Mouse (Mus musculus): ENCODE results near the gene A730049H05Rik. TPM values are rescaled to one million over a fixed set of nuclear protein-coding genes. Genes with fewer than 3 reads are reported as not detected.

The A730049H05Rik gene
- polyA plus RNA-seq (2015; fragmentation: Nextera tagmentation; extraction: Ambion mirVana), result 4.0 and 5.6 TPM in 2 replicates

DNA sequence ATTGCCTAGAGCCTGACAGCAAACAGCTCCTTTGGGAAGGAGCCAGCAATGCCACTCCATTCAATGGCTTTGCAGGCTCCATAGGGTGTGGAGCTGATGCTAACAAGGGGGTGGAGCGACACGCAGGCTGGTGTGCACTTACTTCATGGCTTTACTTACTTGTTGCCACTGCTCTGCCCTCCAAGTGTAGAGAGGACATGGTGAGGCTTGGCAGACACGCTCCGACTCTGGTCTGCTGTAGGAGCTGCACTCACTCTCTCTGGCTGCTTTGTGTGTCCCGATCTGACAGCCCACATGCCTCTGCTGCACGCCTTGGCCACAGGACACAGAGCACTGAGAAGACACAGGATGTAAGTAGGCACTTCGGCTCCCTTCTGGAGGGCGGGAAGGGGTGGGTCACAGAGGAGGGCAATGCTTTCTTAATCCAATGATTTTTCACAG lies at the start of gene A730049H05Rik:
A730049H05Rik (plus strand) TSS at position 168 of the 441 bp plus-strand sequence.
- no peaks in the 10 kb centered on the region for H3K9me3 ChIP-seq
- H3K27me3 ChIP-seq (replicated peaks), result no peaks in the 10 kb centered on the region
- 23% methylated on average over 8 of the region's 8 CpGs for WGBS
- peak within 1 kb of the TSS; percentile 83 for H3K27ac ChIP-seq (replicated peaks)
- peak within 1 kb of the TSS; percentile 48 for H3K9ac ChIP-seq
- H3K36me3 ChIP-seq, result peaks cover 36% of the 10 kb centered on the region
- peak within 1 kb of the TSS; percentile 55 for H3K4me2 ChIP-seq
- peak within 1 kb of the TSS; percentile 17 for H3K4me3 ChIP-seq
- ATAC-seq (ENCODE audit: extremely low read depth, insufficient number of reproducible peaks, low FRiP score, low TSS enrichment), result peak; percentile 61; the same call in 1 of the 2 replicates
- H3K4me1 ChIP-seq, result peaks cover 40% of the 10 kb centered on the region

DNA sequence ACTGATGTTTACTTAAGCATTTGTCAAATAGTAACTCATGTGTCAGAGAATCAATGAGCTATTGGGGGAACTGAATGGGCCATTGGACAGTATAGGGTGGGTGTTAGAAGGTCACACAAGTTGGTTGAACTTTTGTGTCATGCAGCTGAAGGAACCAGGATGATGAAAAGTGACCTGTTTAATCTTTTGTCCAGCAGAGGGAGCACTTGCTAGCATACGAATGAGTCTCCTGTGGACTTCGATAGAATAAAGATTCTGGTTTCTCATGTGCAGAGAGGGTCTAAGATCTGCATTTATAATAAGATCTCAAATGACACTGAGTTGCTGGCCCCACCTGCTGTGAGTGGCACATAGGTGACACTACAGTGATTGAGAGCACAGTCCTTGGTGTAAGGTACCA lies 39.9 kb upstream of the A730049H05Rik start:
- no peak for ATAC-seq (ENCODE audit: extremely low read depth, insufficient number of reproducible peaks, low FRiP score, low TSS enrichment)
- Histone ChIP-seq H3K4me1 (no peaks in the 10 kb centered on the region), H3K9me3 (no peaks in the 10 kb centered on the region), H3K4me3 (no peak overlapping the region), H3K9ac (no peak overlapping the region), H3K27ac (replicated peaks) (no peak overlapping the region), H3K4me2 (no peak overlapping the region), H3K27me3 (replicated peaks) (no peaks in the 10 kb centered on the region), H3K36me3 (peaks cover 35% of the 10 kb centered on the region)
- 17% methylated on average over 2 of the region's 2 CpGs for WGBS

DNA sequence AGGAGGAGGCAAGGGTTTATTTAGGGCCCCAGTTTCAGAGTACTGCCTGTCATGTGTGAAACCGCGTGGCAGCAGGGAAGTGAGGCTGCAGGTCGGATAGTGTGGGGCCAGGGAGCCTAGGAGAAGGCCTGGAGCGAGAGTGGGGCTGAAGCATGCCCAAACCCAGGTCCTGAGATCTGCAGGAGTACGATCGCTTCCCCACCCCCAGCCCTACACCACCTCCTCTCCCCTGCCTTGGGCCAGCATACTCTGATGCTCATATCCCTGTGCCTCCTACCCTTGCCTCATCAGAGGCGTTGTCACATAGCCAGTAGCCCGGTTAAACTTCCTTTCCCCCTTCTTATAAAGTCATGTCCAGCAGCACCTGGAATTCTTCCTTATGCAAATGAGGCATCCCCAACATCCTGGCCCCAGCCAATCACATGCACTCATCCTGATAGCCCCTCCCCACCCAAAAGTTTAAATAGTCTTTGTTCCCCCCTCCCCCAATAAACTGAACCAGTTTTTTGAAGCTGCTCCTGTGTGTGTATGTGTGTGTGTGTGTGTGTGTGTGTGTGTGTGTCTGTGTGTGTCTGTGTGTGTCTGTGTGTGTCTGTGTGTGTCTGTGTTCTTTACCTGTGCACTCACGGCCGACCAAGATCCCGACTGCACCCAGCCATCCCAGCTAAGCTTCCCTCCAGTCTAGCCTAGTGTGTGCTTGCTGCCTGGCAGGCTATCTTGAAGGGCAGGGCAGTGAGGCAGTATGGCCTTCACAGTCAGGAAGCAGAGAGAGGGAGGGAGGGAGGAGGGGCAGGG lies 36.9 kb upstream of the A730049H05Rik start:
- Histone ChIP-seq H3K9me3 (no peaks in the 10 kb centered on the region), H3K27me3 (replicated peaks) (no peaks in the 10 kb centered on the region), H3K4me3 (no peak overlapping the region), H3K36me3 (peaks cover 25% of the 10 kb centered on the region), H3K9ac (no peak overlapping the region), H3K27ac (replicated peaks) (no peak overlapping the region), H3K4me2 (no peak overlapping the region), H3K4me1 (no peaks in the 10 kb centered on the region)
- 73% methylated on average over 11 of the region's 11 CpGs for WGBS
- ATAC-seq (ENCODE audit: extremely low read depth, insufficient number of reproducible peaks, low FRiP score, low TSS enrichment), result no peak

DNA sequence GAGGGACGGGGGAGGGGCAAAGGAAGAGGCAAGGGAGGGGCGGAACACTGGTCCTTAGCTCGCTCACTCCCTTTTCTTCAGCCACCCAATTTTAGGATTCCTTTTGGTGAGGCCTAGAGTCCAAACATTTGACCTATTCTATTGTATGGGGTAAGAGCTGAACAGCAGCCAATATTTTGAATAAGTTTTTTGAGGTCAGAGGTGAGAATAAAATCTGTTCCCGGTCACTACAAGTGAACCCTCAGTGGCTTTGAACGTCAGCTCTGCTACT lies 36.4 kb upstream of the A730049H05Rik start:
- Histone ChIP-seq H3K4me1 (no peaks in the 10 kb centered on the region), H3K27ac (replicated peaks) (no peak overlapping the region), H3K4me3 (no peak overlapping the region), H3K36me3 (peaks cover 25% of the 10 kb centered on the region), H3K27me3 (replicated peaks) (no peaks in the 10 kb centered on the region), H3K9me3 (no peaks in the 10 kb centered on the region), H3K9ac (no peak overlapping the region), H3K4me2 (no peak overlapping the region)
- WGBS, result 49% methylated on average over 5 of the region's 5 CpGs
- no peak for ATAC-seq (ENCODE audit: extremely low read depth, insufficient number of reproducible peaks, low FRiP score, low TSS enrichment)

DNA sequence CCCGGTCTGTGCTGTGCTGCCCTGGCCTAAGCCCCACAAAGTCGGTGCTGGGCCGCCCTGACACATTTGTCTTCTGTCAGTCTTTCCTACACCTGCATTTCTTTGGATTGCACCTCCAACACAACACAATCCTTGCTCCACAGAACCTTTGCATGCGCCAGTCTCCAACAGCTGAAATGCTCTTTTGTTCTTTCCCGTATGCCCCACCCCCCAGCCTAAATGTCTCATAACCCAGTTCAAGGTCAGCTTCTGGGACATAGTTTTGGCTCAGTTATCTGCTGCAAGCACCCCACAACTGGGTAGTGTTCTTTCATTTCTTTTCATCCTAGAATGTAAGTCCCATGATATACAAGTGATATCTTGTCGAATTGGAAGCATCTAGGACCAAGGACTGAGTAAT lies 34.8 kb upstream of the A730049H05Rik start:
- Histone ChIP-seq H3K27ac (replicated peaks) (no peak overlapping the region), H3K36me3 (peaks cover 15% of the 10 kb centered on the region), H3K4me3 (no peak overlapping the region), H3K4me1 (no peaks in the 10 kb centered on the region), H3K27me3 (replicated peaks) (peaks cover 7% of the 10 kb centered on the region), H3K4me2 (no peak overlapping the region), H3K9me3 (no peaks in the 10 kb centered on the region), H3K9ac (no peak overlapping the region)
- 77% methylated on average over 6 of the region's 6 CpGs for WGBS
- no peak for ATAC-seq (ENCODE audit: extremely low read depth, insufficient number of reproducible peaks, low FRiP score, low TSS enrichment)

DNA sequence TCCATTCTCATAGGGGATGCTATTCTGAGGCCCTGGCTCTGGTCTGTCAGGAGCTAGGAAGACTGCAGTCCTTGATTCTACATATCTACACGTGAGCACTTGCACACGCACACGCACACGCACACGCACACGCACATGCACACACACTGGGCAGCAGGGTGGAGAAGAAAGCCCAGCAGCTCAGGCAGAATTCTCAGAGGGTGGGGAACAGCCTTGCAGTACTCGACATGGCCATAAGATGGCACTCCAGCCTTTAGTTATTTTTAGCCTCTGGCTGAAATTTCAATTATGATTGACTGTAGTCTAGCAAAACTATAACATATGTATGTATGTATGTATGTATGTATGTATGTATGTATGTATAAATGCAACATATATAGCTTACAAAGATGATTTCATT lies 31.5 kb upstream of the A730049H05Rik start:
- Histone ChIP-seq H3K27ac (replicated peaks) (no peak overlapping the region), H3K4me2 (no peak overlapping the region), H3K4me3 (no peak overlapping the region), H3K4me1 (peaks cover 8% of the 10 kb centered on the region; the same call in 1 of the 2 replicates), H3K36me3 (peaks cover 15% of the 10 kb centered on the region), H3K9ac (no peak overlapping the region), H3K9me3 (no peaks in the 10 kb centered on the region), H3K27me3 (replicated peaks) (peaks cover 9% of the 10 kb centered on the region)
- 18% methylated on average over 7 of the region's 7 CpGs for WGBS
- no peak for ATAC-seq (ENCODE audit: extremely low read depth, insufficient number of reproducible peaks, low FRiP score, low TSS enrichment)

DNA sequence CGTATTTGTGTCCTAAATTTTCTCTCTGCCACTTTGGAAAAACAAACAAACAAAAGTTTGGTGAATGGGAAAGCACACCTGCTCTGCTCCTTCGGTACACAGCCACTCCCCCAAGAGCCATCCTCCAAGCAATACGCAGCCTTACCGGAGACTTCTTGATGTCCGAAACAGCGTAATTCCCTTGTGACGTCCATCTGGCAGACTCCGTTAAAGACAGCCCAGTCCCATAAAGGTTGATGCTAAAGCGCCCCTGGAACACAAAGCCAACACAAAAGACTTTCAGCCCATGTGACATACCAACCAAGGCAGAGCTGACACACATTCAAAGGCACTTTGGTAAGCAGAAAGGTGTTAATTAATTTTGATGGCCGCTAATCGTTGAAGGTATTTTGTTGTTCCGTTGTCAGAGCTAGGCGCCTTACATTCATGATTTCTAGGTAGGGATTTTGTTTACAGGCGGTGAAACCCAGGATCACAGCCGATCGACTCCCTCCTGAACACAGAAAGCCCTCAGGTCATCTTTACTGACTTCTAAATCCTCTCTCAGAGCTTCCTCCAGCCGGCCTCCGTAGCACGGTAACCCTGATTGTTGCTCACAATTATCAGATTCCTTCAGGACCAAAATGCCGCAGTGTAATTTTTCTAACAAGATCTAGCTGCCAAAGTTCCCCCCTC lies 29.4 kb upstream of the A730049H05Rik start:
- Histone ChIP-seq H3K36me3 (peaks cover 29% of the 10 kb centered on the region), H3K9ac (peak overlapping the region; percentile 74), H3K27ac (replicated peaks) (no peak overlapping the region), H3K9me3 (no peaks in the 10 kb centered on the region), H3K27me3 (replicated peaks) (peaks cover 9% of the 10 kb centered on the region), H3K4me1 (peaks cover 8% of the 10 kb centered on the region; the same call in 1 of the 2 replicates), H3K4me3 (peak overlapping the region; percentile 41), H3K4me2 (peak overlapping the region; percentile 66)
- 18% methylated on average over 20 of the region's 20 CpGs for WGBS
- ATAC-seq (ENCODE audit: extremely low read depth, insufficient number of reproducible peaks, low FRiP score, low TSS enrichment), result no peak

DNA sequence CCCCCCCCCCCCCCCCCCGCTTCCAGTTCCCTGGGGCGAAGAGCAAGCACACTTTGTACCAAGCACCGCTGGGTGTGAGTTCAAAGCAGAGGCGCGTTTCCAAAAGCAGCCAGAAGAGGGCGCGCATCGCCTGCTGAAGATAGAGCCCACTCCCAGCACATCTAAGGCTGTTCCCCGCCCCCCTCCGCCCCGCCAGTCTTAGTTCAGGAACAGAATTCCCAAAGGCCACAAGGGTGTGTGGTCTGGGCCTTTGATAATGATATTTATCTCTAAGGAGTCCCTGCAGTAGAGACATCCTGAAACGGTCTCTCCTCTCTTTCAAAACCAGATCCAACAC lies 28.9 kb upstream of the A730049H05Rik start:
- WGBS, result under 1% methylated on average over 10 of the region's 12 CpGs
- peaks cover 25% of the 10 kb centered on the region for H3K36me3 ChIP-seq
- no peak; the same call in 1 of the 2 replicates for ATAC-seq (ENCODE audit: extremely low read depth, insufficient number of reproducible peaks, low FRiP score, low TSS enrichment)
- no peaks in the 10 kb centered on the region for H3K9me3 ChIP-seq
- H3K27me3 ChIP-seq (replicated peaks), result peaks cover 9% of the 10 kb centered on the region
- H3K4me3 ChIP-seq, result peak overlapping the region; percentile 41
- H3K27ac ChIP-seq (replicated peaks), result no peak overlapping the region
- peak overlapping the region; percentile 74 for H3K9ac ChIP-seq
- peak overlapping the region; percentile 66 for H3K4me2 ChIP-seq
- H3K4me1 ChIP-seq, result peaks cover 8% of the 10 kb centered on the region; the same call in 1 of the 2 replicates

DNA sequence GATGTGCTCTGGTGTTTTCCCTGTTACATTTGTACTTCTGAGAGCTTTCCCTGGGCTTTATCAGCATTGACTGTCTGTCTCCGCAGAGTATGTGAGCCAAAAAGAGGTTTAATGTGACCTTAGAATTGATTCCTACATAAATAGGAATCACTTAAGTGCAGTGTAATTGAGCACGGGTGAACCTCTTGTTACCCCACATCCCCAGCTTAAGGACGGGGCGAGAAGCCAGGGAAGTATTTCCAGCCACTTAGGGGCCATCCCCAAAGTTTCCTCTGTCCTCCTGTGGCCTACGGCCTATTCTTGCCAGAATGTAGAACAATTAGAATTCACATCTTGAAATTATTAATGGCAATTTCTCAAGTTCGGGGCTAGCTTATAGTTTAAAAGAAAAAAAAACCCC lies 22.5 kb upstream of the A730049H05Rik start:
- Histone ChIP-seq H3K27ac (replicated peaks) (no peak overlapping the region), H3K36me3 (peaks cover 74% of the 10 kb centered on the region), H3K27me3 (replicated peaks) (no peaks in the 10 kb centered on the region), H3K4me2 (no peak overlapping the region), H3K4me1 (no peaks in the 10 kb centered on the region), H3K4me3 (no peak overlapping the region), H3K9ac (no peak overlapping the region), H3K9me3 (no peaks in the 10 kb centered on the region)
- 76% methylated on average over 6 of the region's 6 CpGs for WGBS
- no peak for ATAC-seq (ENCODE audit: extremely low read depth, insufficient number of reproducible peaks, low FRiP score, low TSS enrichment)

DNA sequence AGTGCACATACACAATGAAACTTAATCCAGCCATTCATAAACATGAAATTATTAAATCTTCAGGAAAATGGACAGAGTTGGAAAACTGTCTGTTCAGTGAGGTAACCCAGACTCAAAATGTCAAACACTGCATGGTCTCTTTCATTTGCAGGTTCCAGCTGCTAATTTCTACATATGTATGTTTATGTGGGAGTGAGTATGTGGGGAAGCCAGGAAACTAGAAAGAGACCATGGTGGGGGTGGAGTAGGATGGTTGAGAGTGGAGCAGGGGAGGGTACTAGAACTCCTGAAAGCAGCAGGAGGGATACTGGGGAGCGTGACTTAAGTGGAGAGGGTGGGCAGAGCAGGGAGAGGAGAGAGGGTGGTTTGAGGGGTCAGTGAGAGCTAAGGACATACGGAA lies 14.8 kb upstream of the A730049H05Rik start:
- Histone ChIP-seq H3K4me1 (peaks cover 21% of the 10 kb centered on the region), H3K27ac (replicated peaks) (no peak overlapping the region), H3K36me3 (peaks cover 53% of the 10 kb centered on the region), H3K4me3 (no peak overlapping the region), H3K4me2 (no peak overlapping the region), H3K9me3 (no peaks in the 10 kb centered on the region), H3K9ac (no peak overlapping the region), H3K27me3 (replicated peaks) (no peaks in the 10 kb centered on the region)
- ATAC-seq (ENCODE audit: extremely low read depth, insufficient number of reproducible peaks, low FRiP score, low TSS enrichment), result no peak
- 75% methylated on average over 2 of the region's 2 CpGs for WGBS

DNA sequence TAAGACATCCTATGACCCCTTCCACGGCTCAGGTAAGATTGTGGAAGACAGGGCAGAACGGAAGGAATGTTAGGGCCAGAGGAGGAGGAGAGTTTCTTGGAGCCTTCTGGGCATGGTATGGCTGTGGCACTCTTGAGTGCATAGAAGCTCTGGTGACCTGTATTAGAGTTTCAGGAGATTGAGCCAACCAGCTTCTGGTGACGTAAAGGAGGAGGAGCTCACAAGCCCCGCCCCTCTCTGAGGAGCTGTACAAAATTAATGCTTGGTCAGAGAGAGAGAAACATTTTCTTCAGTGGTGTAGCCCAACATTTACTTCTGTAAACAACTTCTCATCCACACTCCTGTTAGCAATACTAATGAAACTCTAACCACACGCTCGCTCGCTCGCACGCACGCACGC lies 13.9 kb upstream of the A730049H05Rik start:
- Histone ChIP-seq H3K27me3 (replicated peaks) (no peaks in the 10 kb centered on the region), H3K4me3 (no peak overlapping the region), H3K4me1 (peaks cover 27% of the 10 kb centered on the region), H3K4me2 (no peak overlapping the region), H3K9ac (no peak overlapping the region), H3K36me3 (peaks cover 51% of the 10 kb centered on the region), H3K9me3 (no peaks in the 10 kb centered on the region), H3K27ac (replicated peaks) (no peak overlapping the region)
- WGBS, result 85% methylated on average over 11 of the region's 11 CpGs
- ATAC-seq (ENCODE audit: extremely low read depth, insufficient number of reproducible peaks, low FRiP score, low TSS enrichment), result no peak

DNA sequence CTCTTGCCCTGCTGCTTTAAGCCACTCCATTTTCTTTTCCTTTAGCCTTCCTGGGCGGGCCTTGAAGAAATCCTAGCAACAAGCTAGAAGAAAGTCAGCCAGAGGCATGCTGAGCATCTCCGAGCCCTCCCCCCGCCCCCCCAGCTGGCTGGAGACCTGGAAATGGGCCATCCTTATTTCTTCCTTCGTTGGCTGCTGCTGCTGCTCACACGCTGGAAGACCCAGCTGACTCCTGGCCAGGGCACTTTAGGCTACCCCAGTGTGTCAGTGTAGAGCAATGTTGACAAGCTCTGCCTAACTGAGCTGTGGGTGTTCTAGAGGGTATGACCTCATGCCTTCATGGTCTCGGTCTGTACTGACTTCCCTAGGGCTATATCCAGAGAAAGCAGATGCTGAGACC lies 13.1 kb upstream of the A730049H05Rik start:
- Histone ChIP-seq H3K27ac (replicated peaks) (peak overlapping the region; percentile 33), H3K4me3 (no peak overlapping the region), H3K4me1 (peaks cover 33% of the 10 kb centered on the region), H3K27me3 (replicated peaks) (no peaks in the 10 kb centered on the region), H3K4me2 (no peak overlapping the region), H3K9me3 (no peaks in the 10 kb centered on the region), H3K36me3 (peaks cover 44% of the 10 kb centered on the region), H3K9ac (no peak overlapping the region)
- no peak for ATAC-seq (ENCODE audit: extremely low read depth, insufficient number of reproducible peaks, low FRiP score, low TSS enrichment)
- 40% methylated on average over 6 of the region's 6 CpGs for WGBS

Measured in heart, embryonic 13.5 days (tissue).